Mouse (Mus musculus): ENCODE measurements around the gene Ltbp2.
A peak's percentile ranks its signal among the peaks of the same experiment; 100 is the strongest.

Ltbp2 gene

GRCm38 (mm10) chr12:84839965-84840364, 36.4 kb downstream of the Ltbp2 start:
- no peak for DNase-seq (ENCODE audit: low spot score in 2 of 2)

GRCm38 (mm10) chr12:84835626-84836025, 40.7 kb downstream of the Ltbp2 start:
- DNase-seq (ENCODE audit: low spot score in 2 of 2), result no peak

GRCm38 (mm10) chr12:84834773-84835172, 41.6 kb downstream of the Ltbp2 start:
- DNase-seq (ENCODE audit: low spot score in 2 of 2), result no peak

GRCm38 (mm10) chr12:84831648-84832047, 44.7 kb downstream of the Ltbp2 start:
- DNase-seq (ENCODE audit: low spot score in 2 of 2), result no peak

GRCm38 (mm10) chr12:84831141-84831540, 45.2 kb downstream of the Ltbp2 start:
- no peak for DNase-seq (ENCODE audit: low spot score in 2 of 2)

- DNase-seq (ENCODE audit: low spot score in 2 of 2), result no peak
These were observed 45.9 kb downstream of the Ltbp2 start for GRCm38 (mm10) chr12:84830438-84830837.

GRCm38 (mm10) chr12:84829913-84830312, 46.4 kb downstream of the Ltbp2 start:
- no peak for DNase-seq (ENCODE audit: low spot score in 2 of 2)

- DNase-seq (ENCODE audit: low spot score in 2 of 2), result no peak
These were observed 47.1 kb downstream of the Ltbp2 start for GRCm38 (mm10) chr12:84829109-84829724.

- no peak for DNase-seq (ENCODE audit: low spot score in 2 of 2)
These were observed 48.9 kb downstream of the Ltbp2 start for GRCm38 (mm10) chr12:84827384-84827933.

GRCm38 (mm10) chr12:84824203-84824602, 52.1 kb downstream of the Ltbp2 start:
- DNase-seq (ENCODE audit: low spot score in 2 of 2), result no peak

GRCm38 (mm10) chr12:84823601-84824000, 52.7 kb downstream of the Ltbp2 start:
- no peak for DNase-seq (ENCODE audit: low spot score in 2 of 2)

GRCm38 (mm10) chr12:84819236-84820168, 56.8 kb downstream of the Ltbp2 start:
- peak in 1 of 2 experiments; percentile 28 for DNase-seq (ENCODE audit: low spot score in 2 of 2)

- DNase-seq (ENCODE audit: low spot score in 2 of 2), result no peak
These were observed 57.8 kb downstream of the Ltbp2 start for GRCm38 (mm10) chr12:84818496-84818895.

- DNase-seq (ENCODE audit: low spot score in 2 of 2), result no peak
These were observed 61.5 kb downstream of the Ltbp2 start for GRCm38 (mm10) chr12:84814663-84815325.

GRCm38 (mm10) chr12:84813773-84814172, 62.6 kb downstream of the Ltbp2 start:
- no peak for DNase-seq (ENCODE audit: low spot score in 2 of 2)

- DNase-seq (ENCODE audit: low spot score in 2 of 2), result no peak
These were observed 64.3 kb downstream of the Ltbp2 start for GRCm38 (mm10) chr12:84812004-84812403.

GRCm38 (mm10) chr12:84811510-84811909, 64.8 kb downstream of the Ltbp2 start:
- no peak for DNase-seq (ENCODE audit: low spot score in 2 of 2)

GRCm38 (mm10) chr12:84810810-84811209, 65.5 kb downstream of the Ltbp2 start:
- no peak for DNase-seq (ENCODE audit: low spot score in 2 of 2)

- DNase-seq (ENCODE audit: low spot score in 2 of 2), result no peak
These were observed 67.3 kb downstream of the Ltbp2 start for GRCm38 (mm10) chr12:84809033-84809432.

- no peak for DNase-seq (ENCODE audit: low spot score in 2 of 2)
These were observed 69.0 kb downstream of the Ltbp2 start for GRCm38 (mm10) chr12:84807351-84807750.

GRCm38 (mm10) chr12:84806726-84807125, 69.6 kb downstream of the Ltbp2 start:
- no peak for DNase-seq (ENCODE audit: low spot score in 2 of 2)

GRCm38 (mm10) chr12:84806010-84806409, 70.3 kb downstream of the Ltbp2 start:
- DNase-seq (ENCODE audit: low spot score in 2 of 2), result no peak

Data from spleen, postnatal 14 days (tissue).